Mouse (Mus musculus) large intestine, adult 2 months (tissue): ENCODE results near the gene Susd2. TPM values are rescaled to one million over a fixed set of nuclear protein-coding genes. Genes with fewer than 3 reads are reported as not detected.

Experiments used
- DNase-seq: peaks from one replicate; pipeline ENCODE4 v3.0.0-alpha.2; 2012; ENCODE audit warnings: low read depth, low spot score
- WGBS: fragments of 180-500 bp; shearing (Covaris S2); methylation state at CpG from one replicate; pipeline ENCODE4 v1.1.7; 2018; 5-methylcytosine and 5-hydroxymethylcytosine counted together
- polyA plus RNA-seq: library from polyadenylated mRNA; depleted of rRNA; stranded (reverse); fragments of >200 nt; gene quantifications from 2 replicates; pipeline ENCODE4 v1.2.3, GENCODE M21; 2012

Susd2 gene
- polyA plus RNA-seq, 1 experiment, result 42.9 TPM

DNA sequence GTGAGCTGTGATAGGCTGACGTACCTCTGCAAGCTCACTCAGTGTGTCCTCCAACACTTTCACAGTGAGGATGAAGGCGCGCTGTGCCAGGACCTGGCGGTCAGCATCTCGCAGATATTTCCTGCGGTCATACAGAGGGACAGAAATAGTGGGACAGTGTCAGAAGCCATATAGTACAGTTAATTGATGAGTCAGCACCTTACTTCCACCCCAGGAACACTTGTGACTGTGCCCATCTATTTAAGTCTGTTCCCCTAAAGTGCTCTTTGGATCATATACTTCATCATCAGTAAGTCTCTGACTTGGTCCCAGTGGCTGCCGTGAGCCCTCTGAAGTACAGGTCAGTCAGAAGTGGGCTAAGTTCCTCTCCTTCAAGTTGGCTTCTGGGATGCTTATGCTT is 14.0 kb upstream of the Susd2 start:
- 98% methylated on average over 7 of the region's 7 CpGs for WGBS
- no peak for DNase-seq

DNA sequence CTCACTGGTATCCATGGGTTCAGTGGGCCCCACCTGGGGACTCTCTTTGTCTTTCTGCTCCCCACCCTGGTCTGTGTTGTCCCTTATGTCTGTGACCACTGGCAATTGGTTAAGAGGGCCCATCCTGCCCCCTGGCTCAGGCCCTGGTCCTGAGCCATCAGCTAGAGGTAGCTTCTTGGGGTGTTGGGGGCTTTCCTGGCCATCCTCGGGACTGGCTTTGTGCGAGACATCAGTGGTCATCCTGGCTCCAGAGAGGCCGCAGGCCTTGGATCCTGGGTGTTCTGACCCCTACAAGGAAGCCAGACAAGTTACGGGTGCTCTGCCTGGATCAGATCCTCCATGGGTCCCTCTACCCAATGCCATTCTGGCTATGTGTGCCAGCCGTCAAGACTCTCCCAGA is 13.4 kb upstream of the Susd2 start:
- 93% methylated on average over 5 of the region's 5 CpGs for WGBS
- no peak for DNase-seq

DNA sequence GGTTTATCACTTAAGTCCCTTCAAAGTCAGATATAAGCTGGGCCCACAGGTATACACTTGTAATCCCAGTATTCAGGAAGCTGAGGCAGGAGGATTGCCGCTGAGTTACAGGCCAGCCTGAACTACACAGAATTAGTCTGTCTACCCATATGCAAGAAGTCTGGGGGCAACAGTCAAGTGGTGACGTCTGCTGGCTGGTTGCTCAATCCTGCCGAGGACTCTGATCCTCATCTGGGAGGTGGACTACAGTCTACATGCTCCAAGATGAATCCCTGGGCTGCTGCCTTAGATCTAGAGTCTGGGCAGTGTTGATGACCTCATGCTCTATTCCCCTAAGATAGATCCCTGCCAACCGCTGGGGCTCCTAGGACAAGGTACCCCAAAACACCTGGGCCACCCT is 10.2 kb upstream of the Susd2 start:
- no peak for DNase-seq
- 85% methylated on average over 4 of the region's 4 CpGs for WGBS

DNA sequence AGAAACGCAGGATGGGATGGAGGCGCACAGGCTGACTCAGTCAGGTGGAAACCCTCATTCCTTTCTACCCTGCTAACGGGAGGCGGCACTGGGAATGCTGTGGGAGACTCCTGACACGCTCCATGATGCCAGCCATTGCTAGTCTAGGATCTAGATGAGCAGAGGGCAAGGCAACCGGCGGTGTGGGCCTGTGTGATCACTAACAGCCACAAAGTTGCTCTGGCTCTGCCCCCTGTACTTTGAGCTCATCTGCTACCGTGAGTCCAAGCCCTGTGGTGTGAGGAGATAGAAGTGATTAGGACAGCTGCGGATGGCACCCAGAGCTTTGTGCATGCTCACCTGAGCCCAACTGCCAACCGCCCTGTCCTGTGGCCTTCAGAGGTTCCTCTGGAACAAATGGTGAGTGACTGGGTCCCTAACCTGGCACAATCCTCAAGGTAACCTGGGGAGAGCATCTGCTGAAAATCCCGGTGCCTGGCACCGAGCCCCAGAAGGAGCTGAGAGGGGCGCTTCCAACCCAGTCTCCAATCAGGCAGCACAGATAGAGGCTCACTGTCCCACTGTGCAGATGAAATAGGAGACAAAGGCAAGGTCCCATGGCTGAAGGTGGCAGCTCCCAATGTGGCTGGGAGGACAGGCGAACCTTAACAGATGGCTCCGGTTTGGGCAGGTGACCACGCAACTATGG is 7.7 kb upstream of the Susd2 start:
- WGBS, result 94% methylated on average over 16 of the region's 16 CpGs
- DNase-seq, result no peak

DNA sequence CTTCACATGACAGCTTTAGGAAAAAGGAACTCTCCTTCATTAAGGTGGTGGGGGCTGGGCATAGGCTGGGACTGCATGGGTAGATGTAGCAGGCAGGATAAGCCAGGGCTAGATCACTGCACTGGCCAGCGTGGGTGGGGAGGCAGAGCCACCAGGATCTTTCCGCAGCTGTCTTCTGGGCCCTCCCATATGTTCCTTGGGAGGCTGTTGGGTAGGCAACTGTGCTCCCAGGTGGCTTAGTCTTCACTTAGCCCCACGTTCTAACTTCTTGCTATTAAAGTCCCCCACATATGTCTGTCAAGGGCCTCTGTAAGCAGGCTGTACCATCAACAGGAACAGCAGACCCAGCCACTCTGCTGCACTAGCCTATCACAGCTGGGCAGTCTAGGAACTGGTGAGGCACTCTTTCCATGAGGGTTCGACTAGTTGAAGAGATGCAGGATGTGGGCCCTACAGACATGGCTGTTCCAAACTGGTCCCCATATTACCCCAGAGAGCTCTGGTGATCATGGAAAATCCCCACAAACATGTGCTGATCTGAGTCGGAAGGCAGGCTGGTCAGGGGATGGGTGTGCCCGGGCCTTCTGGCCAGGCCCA is 6.6 kb upstream of the Susd2 start:
- 88% methylated on average over 6 of the region's 6 CpGs for whole genome bisulfite sequencing
- DNase-seq, result no peak

DNA sequence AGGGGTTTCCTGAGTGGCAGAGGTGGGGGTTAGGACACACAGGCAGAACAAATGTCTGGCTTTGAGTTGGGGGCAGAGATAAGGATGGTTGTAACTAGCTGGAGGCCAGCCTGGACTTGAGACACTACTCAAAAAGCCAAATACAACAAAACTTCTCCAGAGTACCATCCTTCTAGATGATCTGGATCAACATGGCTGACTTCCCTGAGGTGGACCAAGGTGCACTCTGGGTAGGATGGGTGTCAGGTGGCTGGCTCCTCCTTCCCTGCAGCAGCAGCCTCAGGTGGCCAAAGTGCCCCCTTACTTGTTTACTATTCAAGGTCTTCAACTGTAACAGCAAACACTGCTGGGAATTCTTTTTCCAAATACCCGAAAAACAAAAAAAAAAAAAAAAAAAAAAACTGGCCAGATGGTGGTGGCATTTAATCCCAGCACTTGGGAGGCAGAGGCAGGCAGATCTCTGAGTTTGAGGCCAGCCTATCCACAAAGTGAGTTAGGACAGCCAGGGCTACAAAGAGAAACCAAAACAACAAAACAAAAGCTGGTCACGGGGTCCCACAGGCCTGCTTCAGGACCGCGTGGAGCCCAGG is 5.7 kb upstream of the Susd2 start:
- 90% methylated on average over 4 of the region's 4 CpGs for WGBS
- DNase-seq, result no peak

DNA sequence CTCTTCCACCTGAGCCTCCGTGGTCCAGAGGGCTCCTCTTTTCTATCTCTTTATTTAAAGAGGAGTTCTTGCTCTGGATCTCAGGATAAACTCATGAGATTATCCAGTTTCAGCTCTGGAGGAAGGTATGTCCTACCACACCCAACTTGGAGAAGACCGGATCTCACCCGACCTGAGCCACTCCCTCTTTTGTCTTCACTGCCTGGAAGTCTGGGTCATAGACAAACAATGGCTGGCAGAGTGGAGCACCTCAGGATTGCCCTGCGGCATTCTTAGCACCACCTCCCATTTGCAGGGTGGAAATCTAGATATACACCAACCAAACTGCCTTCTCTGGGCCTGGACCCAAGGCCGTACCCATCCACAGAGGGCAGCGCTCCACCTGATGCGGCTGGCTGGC is 5.2 kb upstream of the Susd2 start:
- no peak for DNase-seq
- 56% methylated on average over 7 of the region's 7 CpGs for WGBS

DNA sequence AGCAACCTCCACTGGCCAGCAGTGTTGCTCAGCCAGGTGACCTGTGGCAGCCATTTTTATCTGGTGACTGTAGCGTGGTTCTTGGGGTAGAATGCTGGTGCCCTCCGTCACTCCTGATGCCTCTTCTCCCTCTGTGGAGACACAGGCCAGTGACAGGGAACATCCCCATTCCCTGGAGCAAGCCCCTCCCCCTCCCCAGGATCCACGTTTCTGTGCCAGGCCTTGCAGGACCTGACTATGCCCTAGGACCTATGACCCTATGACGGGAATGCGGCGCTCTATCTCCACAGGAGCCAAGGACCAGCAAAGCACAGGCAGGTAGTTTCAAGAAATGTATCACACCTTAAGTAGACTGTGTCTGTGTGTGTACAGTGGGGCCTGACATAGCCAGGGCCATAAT is 4.3 kb upstream of the Susd2 start:
- 90% methylated on average over 6 of the region's 6 CpGs for WGBS
- DNase-seq, result no peak

DNA sequence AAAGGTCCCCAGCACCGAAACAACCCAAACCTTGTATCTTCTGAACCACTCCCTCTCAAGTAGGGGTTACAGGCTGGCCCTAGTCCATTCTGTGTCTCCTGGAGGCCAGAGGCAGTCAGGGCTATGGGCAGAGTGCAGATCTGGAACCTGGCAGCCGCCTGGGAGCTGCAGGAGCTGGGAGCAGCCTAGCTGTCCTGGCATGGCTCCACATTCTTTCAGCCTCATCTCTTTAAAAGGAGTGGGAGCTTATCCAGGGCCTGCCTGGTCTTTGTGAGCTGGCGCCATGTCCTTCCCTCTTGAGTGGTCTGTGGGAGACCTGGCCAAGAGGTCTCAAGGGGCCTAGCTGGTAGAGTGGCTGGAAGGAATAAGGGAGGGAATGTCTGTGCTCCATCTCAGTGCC is 3.6 kb upstream of the Susd2 start:
- DNase-seq, result no peak
- WGBS, result 76% methylated on average over 3 of the region's 3 CpGs

DNA sequence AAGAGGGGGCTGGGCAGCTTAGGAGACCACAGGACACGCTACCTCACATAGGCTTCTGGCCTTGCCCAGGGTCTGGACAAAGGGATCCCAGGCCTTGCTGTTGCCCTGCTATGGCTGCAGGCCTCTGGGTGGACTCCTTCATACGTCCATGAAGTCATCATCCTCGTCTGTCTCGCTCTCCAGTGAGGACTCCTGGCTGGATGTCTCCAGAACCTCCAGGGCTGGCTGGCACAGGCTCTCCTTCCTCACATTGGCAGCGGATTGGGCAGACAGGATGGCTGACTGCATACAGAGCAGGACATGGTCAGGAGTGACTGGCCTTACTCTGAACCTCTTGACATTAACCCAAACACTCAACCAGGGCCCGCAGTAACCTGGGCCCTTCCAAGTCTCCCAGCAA is 2.6 kb upstream of the Susd2 start:
- no peak for DNase-seq
- WGBS, result 94% methylated on average over 6 of the region's 6 CpGs

DNA sequence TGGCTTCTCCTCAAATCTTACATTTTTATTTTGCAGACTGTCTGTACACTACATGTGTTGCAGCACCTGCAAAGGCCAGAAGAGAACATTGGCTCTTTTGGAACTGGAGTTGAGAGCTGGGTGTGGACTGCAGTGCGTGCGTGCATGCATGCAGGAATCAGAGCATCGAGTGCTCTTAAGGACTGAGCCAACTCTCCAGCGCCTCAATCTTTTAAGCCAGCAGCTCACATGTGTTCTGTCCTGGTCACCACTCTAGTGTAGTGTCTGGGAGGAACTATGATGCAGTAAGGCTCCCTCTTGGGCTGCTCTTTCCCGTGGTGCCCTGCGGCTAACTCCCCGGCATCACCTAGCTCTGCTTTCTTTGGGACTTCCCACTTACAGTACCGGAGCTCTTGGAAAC is 1.8 kb upstream of the Susd2 start:
- WGBS, result 91% methylated on average over 8 of the region's 8 CpGs
- DNase-seq, result no peak

DNA sequence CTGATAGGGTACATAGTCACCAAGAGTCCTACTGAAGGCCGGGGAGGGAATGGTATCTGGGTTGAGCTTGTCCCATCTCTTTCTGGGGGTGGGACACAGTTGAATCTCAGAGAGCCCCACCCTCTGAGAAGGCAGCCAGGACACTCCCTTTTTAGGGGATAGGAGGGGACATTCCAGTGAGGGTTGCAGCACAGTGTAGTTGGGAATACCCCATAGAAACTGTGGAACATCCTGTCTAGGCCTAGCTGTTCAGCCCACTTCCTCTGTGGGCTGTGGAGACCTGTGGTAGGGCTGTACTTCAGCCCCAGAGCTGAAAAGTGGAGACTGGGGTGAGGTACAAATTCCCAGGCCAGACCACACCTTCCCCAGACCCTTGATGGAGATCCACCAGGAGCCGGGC is 917 bp downstream of the Susd2 start:
- no peak for DNase-seq
- WGBS, result 71% methylated on average over 2 of the region's 2 CpGs

DNA sequence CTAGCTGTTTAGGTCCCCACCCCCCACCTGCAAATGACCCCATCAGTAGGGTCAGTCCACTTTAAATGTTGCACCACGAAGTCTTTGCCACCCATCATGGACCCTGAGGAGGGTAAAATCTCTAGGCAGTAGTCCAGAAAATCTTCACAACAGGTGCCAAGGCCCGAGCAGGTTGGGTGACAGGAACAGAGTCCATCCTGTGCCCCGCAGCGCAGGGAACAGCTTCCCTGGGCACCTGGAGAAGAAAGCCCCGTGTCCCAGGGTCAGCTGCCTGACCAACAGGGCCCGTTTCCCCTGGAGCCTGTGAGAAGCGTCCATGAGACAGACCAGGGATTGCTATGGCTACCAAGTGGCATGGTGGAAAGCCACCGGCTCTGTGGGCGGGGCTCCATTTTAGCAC is 1.4 kb downstream of the Susd2 start:
- DNase-seq, result no peak
- 75% methylated on average over 9 of the region's 9 CpGs for WGBS

DNA sequence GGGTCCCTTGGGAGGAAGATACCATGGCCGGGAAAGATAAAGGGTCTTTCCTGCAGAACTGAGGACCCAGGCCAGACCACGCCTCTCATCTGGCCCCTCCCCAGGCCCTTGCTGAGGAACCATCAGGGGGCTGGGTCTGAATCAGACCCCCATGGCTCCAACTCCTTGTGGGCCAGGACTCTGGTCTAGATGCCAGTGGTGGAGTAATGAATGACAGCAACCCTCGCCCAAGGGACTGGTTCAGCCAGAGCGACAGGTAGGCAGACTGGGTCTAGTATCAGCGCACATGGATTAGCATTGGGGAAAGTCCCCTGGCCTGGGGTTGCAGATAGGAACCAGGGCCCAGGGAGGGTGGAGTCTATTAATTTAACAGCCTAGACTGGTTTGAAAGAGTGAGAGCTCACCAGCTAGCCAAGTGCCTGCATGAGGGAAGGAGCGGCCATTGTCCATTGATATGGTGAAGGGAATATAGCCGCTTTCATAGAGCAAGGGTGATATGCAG is 2.0 kb downstream of the Susd2 start:
- WGBS, result 84% methylated on average over 7 of the region's 7 CpGs

DNA sequence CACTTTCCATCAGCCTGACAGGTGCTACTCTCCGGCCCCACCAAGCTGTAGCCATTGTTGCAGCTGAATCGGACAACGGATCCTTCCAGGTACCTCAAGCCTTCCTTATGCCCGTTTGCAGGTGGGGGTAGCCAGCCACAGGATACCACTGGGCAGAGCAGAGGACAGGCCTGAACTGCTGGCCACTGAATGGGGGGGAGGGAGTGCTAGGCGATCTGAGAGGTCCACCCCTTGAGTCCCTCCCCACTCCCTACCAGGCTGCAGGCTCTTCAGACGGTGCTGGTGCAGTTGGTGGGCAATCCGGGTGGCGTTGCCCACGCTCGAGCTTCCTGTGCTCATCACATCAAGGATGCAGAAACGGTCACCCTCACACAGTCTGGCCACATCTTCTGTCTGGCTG is 6.1 kb downstream of the Susd2 start:
- WGBS, result 88% methylated on average over 11 of the region's 11 CpGs
- DNase-seq, result no peak

More for the DNA sequence above, 2.0 kb downstream of the Susd2 start:
- DNase-seq, result no peak

DNA sequence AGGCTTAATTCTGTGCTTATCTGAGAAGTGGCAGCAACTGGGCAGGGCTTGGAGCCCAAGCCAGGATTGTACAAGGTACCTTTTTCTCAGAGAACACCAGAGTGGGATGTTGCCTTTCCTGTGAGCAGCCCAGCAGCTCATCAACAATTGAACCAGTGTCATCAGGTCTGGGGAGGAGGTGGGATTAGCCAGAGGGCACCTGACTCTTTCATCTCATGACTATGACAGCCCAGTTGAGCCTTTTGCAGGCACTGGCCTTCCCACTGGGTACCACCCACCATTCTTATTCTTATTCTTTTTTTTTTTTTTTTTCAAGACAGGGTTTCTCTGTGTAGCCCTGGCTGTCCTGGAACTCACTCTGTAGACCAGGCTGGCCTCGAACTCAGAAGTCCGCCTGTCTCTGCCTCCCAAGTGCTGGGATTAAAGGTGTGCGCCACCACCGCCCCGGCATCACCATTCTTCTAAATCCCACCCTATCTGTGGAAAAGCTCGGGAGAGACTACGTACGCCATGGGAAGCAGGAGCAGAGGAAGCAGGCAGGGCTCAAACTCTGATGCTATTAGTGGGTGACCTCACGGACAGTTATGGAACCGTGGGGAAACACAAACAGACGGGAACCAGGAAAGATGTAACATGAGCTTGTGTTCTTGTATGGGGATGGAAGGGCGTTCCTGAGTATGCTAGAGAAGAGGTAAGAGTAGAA is 7.6 kb downstream of the Susd2 start:
- whole genome bisulfite sequencing, result 89% methylated on average over 12 of the region's 12 CpGs
- DNase-seq, result no peak

DNA sequence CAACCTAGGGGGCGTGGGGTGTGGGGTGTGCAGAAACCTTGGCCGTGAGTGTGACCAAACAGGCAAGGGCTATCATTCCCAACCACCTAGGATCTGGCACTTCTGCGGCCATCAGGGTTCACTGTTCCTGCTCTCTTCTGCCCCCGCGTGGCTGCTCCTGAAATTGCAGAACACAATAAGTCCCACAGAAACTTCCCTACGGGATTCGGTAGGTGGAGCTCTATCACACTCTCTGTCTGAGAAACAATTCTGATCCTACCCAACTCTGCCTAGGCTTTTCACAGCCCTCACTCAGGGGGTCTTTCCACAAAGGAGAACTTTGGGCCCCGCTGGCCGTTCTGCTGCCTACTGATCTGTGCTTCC is 8.1 kb downstream of the Susd2 start:
- peak; percentile 48 for DNase-seq
- WGBS, result 12% methylated on average over 9 of the region's 9 CpGs

DNA sequence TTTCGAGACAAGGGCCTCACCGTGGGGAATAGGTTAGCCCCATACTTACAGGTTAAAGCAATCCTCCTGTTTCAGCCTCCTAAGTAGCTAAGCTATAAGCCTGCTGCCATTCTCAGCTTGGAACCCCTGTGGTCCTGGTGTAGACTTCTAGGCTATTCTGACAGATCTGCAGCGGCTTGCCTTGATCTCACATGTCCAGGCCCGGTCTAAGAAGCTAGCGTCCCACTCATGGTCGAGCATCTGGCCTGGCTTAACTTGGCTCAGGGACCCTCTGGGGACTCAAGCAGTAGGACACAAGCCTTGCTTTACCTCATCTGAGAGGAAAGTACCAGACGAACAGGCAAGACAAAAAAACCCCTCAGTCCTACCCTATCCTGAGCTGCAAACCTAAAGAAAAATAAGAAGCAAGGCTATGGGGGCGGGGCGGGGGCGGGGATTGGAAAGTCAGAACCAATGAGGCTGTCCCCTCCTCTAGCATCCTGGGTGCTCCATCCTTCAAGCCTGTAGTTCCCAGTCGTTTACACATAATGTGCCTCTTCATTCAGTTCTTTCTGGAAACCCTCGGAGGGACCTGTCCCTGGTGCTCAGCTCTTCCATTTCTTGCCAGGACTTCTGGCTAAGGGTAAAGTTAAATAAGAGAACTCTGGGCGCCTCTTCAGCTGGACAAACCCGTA is 8.7 kb downstream of the Susd2 start:
- DNase-seq, result no peak
- 71% methylated on average over 14 of the region's 14 CpGs for WGBS

DNA sequence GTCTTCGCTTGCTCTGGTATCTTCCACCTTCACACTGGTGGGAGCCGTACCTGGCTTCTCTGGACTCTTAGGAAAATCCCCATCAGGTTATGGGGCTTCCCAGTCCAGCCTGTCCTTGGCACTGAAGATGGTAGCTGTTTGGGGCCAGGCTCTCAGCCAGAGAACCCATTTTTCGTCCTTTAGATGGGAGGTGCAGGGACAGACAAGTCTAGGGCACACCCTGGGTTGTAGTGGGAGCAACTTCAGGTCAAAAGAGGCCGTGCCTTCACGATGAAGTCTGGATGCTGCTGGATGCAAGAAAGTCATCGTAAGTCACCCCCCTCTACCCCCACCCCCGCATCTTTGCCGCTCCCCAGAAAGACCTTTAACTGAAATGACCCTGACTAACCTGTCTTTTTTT is 9.2 kb downstream of the Susd2 start:
- 90% methylated on average over 8 of the region's 8 CpGs for WGBS
- DNase-seq, result no peak

DNA sequence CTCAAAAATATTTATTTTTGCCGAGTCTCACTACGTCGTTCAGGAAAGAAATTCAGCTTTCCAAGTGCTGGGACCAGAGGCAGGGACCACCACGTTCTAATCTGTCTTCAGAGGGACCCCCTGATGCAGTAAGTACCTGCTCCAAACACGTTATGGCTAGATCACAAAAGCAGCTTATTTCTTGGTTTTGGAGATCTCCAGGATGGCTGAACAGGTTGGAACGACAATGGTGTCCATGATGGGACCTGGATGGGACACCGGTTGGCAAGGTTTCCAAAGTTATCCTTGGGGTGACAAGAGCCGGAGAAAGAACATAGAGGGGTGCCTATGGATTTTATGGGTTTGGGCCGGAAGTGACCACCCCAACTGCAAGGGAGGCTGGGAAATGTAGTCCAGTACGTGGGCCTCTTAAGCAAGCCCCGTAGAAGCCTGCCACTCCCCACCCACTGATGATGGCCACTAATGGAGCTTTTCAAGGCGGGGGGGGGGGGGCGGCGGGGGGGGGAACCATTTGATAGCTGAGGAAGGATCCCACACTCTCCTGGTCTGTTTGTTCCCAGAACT is 10.2 kb downstream of the Susd2 start:
- 61% methylated on average over 14 of the region's 14 CpGs for WGBS
- no peak for DNase-seq
